20 mouse cellular contexts compared by ENCODE assay signal in the genomic region with DNA sequence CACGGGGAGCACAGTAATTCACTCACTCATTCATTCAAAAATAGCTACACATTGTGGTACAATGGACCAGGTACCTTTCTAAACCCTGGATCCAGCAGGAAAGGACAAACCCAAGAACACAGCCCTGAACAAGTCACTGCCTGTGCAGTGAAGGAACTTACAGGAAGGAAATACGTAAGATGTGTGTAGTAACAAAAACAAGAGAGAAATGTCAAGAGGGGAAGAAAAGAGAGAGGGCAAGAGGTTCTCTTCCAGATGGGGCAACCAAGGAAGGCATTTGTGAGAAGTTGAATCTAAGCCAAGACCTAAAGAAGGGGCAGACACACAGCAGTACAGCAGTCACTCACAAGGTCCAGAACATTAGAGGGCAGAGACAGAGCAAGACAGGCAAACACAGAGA.
A peak's percentile ranks its signal among the peaks of the same experiment; 100 is the strongest.
DNase-seq lines count a peak whose midpoint lies in the region; ATAC-seq and TF ChIP-seq lines count a peak whose summit lies in the region.
"Had no signal": no experiment of that assay in that cellular context is flagged by ENCODE, and none has a peak within 500 bp of the region (broad histone marks: within the 10 kb centered on the region; RNA-seq: fewer than 3 reads in every experiment).

No protein-coding gene starts in this region.

- no peak for ATAC-seq in limb, embryonic 15.5 days (ENCODE audit: insufficient number of reproducible peaks, low FRiP score, low TSS enrichment, low read depth)
- ATAC-seq in neural tube, embryonic 13.5 days (ENCODE audit: low read depth) = no peak
- ATAC-seq in neural tube, embryonic 15.5 days (ENCODE audit: low FRiP score) = no peak

- peaks cover 13% of the 10 kb centered on the region; the same call in 1 of the 2 replicates for H3K36me3 ChIP-seq in limb, embryonic 15.5 days
- H3K36me3 ChIP-seq in limb, embryonic 10.5 days = peaks cover 19% of the 10 kb centered on the region
- H3K36me3 ChIP-seq in neural tube, embryonic 13.5 days = no peaks in the 10 kb centered on the region
- H3K36me3 ChIP-seq in neural tube, embryonic 15.5 days = no peaks in the 10 kb centered on the region
- H3K36me3 ChIP-seq: kidney, embryonic 15.5 days had no signal

- peaks cover 34% of the 10 kb centered on the region for H3K4me1 ChIP-seq in cerebellum, adult 2 months (ENCODE audit: control insufficient read depth, insufficient read depth, low read length)
- H3K4me1 ChIP-seq in limb, embryonic 15.5 days = peaks cover 10% of the 10 kb centered on the region; the same call in 1 of the 2 replicates
- peaks cover 20% of the 10 kb centered on the region for H3K4me1 ChIP-seq in limb, embryonic 10.5 days
- peaks cover 42% of the 10 kb centered on the region for H3K4me1 ChIP-seq in neural tube, embryonic 13.5 days (replicated peaks)
- peaks cover 34% of the 10 kb centered on the region for H3K4me1 ChIP-seq in neural tube, embryonic 15.5 days

- H3K27ac ChIP-seq in cerebellum, adult 2 months (ENCODE audit: insufficient read depth, low read length) = peak overlapping the region; percentile 21; the same call in 1 of the 2 replicates
- 0 out of 2 replicates have a peak overlapping the region, but pooled peaks have one; percentile 11 for H3K27ac ChIP-seq in limb, embryonic 15.5 days
- H3K27ac ChIP-seq in limb, embryonic 10.5 days = no peak overlapping the region
- peak overlapping the region; percentile 11; the same call in 1 of the 2 replicates for H3K27ac ChIP-seq in neural tube, embryonic 13.5 days (replicated peaks)
- no peak overlapping the region for H3K27ac ChIP-seq in neural tube, embryonic 15.5 days (replicated peaks)
- H3K27ac ChIP-seq: forebrain, embryonic 10.5 days; hindbrain, embryonic 12.5 days; kidney, embryonic 15.5 days; left cerebral cortex, adult 2 months; macrophage had no signal

- H3K9ac ChIP-seq in limb, embryonic 15.5 days = no peak overlapping the region
- H3K9ac ChIP-seq in neural tube, embryonic 13.5 days = no peak overlapping the region
- no peak overlapping the region for H3K9ac ChIP-seq in neural tube, embryonic 15.5 days (replicated peaks)
- H3K9ac ChIP-seq: hindbrain, embryonic 12.5 days; kidney, embryonic 15.5 days had no signal

- no peak for TF ChIP-seq CTCF in cerebellum, adult 2 months (IDR thresholded peaks at IDR 0.05; ENCODE audit: borderline replicate concordance, insufficient read depth, low read depth, low read length)

- DNase-seq in cerebellum, adult 2 months = no peak
- no peak for DNase-seq in cerebellum, postnatal 4 days (ENCODE audit: low spot score in 2 of 2)
- no peak for DNase-seq in limb, embryonic 10.5 days (ENCODE audit: low spot score)
- no peak for DNase-seq in urinary bladder, adult 18-20 months (ENCODE audit: low spot score in 2 of 2)
- DNase-seq: adrenal gland, postnatal 10 days; cerebellum, adult 11 months; liver; retina, postnatal 1 day; right cerebral cortex, postnatal 25 days; spleen, adult 18-20 months; thymus, postnatal 25 days had no signal

- H3K9me3 ChIP-seq in limb, embryonic 15.5 days = no peaks in the 10 kb centered on the region
- no peaks in the 10 kb centered on the region for H3K9me3 ChIP-seq in limb, embryonic 10.5 days (replicated peaks)
- H3K9me3 ChIP-seq in neural tube, embryonic 13.5 days = 0 out of 2 replicates have a peak, but pooled peaks cover 2% of the 10 kb centered on the region
- H3K9me3 ChIP-seq in neural tube, embryonic 15.5 days (replicated peaks) = no peaks in the 10 kb centered on the region
- H3K9me3 ChIP-seq: kidney, embryonic 15.5 days had no signal

- no peak overlapping the region for H3K4me3 ChIP-seq in cerebellum, adult 2 months (replicated peaks; ENCODE audit: insufficient read depth, low read depth, low read length)
- H3K4me3 ChIP-seq in limb, embryonic 15.5 days = no peak overlapping the region
- H3K4me3 ChIP-seq in limb, embryonic 10.5 days = no peak overlapping the region
- no peak overlapping the region for H3K4me3 ChIP-seq in neural tube, embryonic 13.5 days
- no peak overlapping the region for H3K4me3 ChIP-seq in neural tube, embryonic 15.5 days (replicated peaks)
- H3K4me3 ChIP-seq: forebrain, embryonic 10.5 days; hindbrain, embryonic 12.5 days; kidney, embryonic 15.5 days; left cerebral cortex, adult 2 months had no signal

- H3K4me2 ChIP-seq in limb, embryonic 15.5 days = no peak overlapping the region
- no peak overlapping the region for H3K4me2 ChIP-seq in neural tube, embryonic 13.5 days
- H3K4me2 ChIP-seq in neural tube, embryonic 15.5 days = no peak overlapping the region
- H3K4me2 ChIP-seq: hindbrain, embryonic 12.5 days; kidney, embryonic 15.5 days; midbrain, embryonic 11.5 days had no signal

- WGBS in cerebellum, adult 2 months = 67% methylated on average over 2 of the region's 2 CpGs
- 67% methylated on average over 2 of the region's 2 CpGs for WGBS in limb, embryonic 15.5 days
- WGBS in limb, embryonic 10.5 days = 78% methylated on average over 2 of the region's 2 CpGs
- WGBS in neural tube, embryonic 13.5 days = 50% methylated on average over 2 of the region's 2 CpGs
- WGBS in neural tube, embryonic 15.5 days = 51% methylated on average over 2 of the region's 2 CpGs

- no peak for TF ChIP-seq POLR2A in cerebellum, adult 2 months (IDR thresholded peaks at IDR 0.05; ENCODE audit: borderline replicate concordance, insufficient read depth, low read length)

- no peaks in the 10 kb centered on the region for H3K27me3 ChIP-seq in cerebellum, adult 2 months (ENCODE audit: control insufficient read depth, insufficient read depth, low read length)
- no peaks in the 10 kb centered on the region for H3K27me3 ChIP-seq in limb, embryonic 15.5 days
- no peaks in the 10 kb centered on the region for H3K27me3 ChIP-seq in limb, embryonic 10.5 days (ENCODE audit: low read depth, poor library complexity, severe bottlenecking)
- H3K27me3 ChIP-seq in neural tube, embryonic 13.5 days = no peaks in the 10 kb centered on the region
- H3K27me3 ChIP-seq in neural tube, embryonic 15.5 days (replicated peaks) = no peaks in the 10 kb centered on the region
- H3K27me3 ChIP-seq: hindbrain, embryonic 12.5 days; kidney, embryonic 15.5 days had no signal

Comparison
In these comparisons a context has a peak if more than half of its experiments do, and no peak if none do; other contexts are left out.
1. H3K27ac ChIP-seq: peak in cerebellum, adult 2 months (single experiment), limb, embryonic 15.5 days (single experiment) and neural tube, embryonic 13.5 days (single experiment); none in limb, embryonic 10.5 days (single experiment) and neural tube, embryonic 15.5 days (single experiment).